Mouse (Mus musculus) heart, adult 2 months (tissue): ENCODE measurements around the gene Drd1.

Source experiments
- CTCF ChIP-seq: fragments of 200-600 bp; IDR thresholded peaks from 2 replicates; pipeline ENCODE4 v1.8.1; 2022; ENCODE audit warnings: antibody characterized with exemption, mild to moderate bottlenecking, moderate library complexity
- POLR2A ChIP-seq: fragments of 200-500 bp; IDR thresholded peaks from 2 replicates; pipeline ENCODE4 v1.6.1; 2011; ENCODE audit warnings: mild to moderate bottlenecking, low read depth, low read length, control low read depth; ENCODE audit not compliant: insufficient read depth

DNA sequence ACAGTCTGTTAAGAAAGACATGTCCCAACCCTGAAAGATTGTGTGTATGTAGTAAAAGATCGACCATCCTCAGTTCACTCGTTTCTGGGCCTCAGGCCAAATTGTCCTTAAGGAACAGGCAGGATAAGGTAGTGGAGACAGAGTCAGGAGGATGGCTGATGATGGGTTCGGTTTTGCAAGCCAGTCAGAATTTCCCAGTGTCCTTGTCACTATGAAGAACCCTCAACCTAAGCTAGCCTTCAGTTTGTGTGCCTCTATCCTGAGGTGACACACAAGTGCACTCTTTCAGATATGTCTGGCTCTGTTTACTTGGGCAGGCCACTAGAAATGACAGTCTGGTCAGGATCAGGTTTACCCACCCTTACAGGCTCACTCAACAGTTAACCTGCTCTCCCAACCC lies 47.8 kb upstream of the Drd1 start:
- TF ChIP-seq CTCF (no peak), POLR2A (no peak)
